Mouse (Mus musculus) lung, adult 2 months (tissue): ENCODE data around the gene Vmn2r4. TPM values are rescaled to one million over a fixed set of nuclear protein-coding genes. Genes with fewer than 3 reads are reported as not detected.
"Not testable (repeated sequence)": the region's sequence is repeated elsewhere in the genome, so short reads cannot be mapped to it uniquely, and the experiment has no call there.

Source experiments
- DNase-seq: peaks from one replicate; pipeline ENCODE4 v3.0.0; 2022
- H3K4me1 ChIP-seq: fragments of 200-500 bp; 2 replicates; pipeline ENCODE4 v1.6.1; 2011; ENCODE audit warnings: low read length; ENCODE audit not compliant: control insufficient read depth, insufficient read depth
- H3K4me3 ChIP-seq: fragments of 200-500 bp; replicated peaks from 2 replicates; pipeline ENCODE3; 2011; ENCODE audit warnings: low read depth, mild to moderate bottlenecking, control low read depth, low read length; ENCODE audit errors: extremely low read depth
- CTCF ChIP-seq: fragments of 200-500 bp; IDR thresholded peaks from 2 replicates; pipeline ENCODE4 v1.5.1; 2011; ENCODE audit warnings: mild to moderate bottlenecking, low read length, control low read depth; ENCODE audit not compliant: insufficient read depth
- POLR2A ChIP-seq: fragments of 200-500 bp; IDR thresholded peaks from 2 replicates; pipeline ENCODE4 v1.6.1; 2011; ENCODE audit warnings: low read depth, mild to moderate bottlenecking, control low read depth, low read length, borderline replicate concordance; ENCODE audit errors: extremely low read depth
- WGBS: fragments of 180-500 bp; shearing (Covaris S2); methylation state at CpG from one replicate; pipeline ENCODE4 v1.1.7; 2018; 5-methylcytosine and 5-hydroxymethylcytosine counted together
- polyA plus RNA-seq: library from polyadenylated mRNA; depleted of rRNA; stranded (reverse); fragments of >200 nt; gene quantifications from 2 replicates; pipeline ENCODE4 v1.2.3, GENCODE M21; 2012; rRNA removed

The Vmn2r4 gene
- polyA plus RNA-seq = not detected in 2 replicates

DNA sequence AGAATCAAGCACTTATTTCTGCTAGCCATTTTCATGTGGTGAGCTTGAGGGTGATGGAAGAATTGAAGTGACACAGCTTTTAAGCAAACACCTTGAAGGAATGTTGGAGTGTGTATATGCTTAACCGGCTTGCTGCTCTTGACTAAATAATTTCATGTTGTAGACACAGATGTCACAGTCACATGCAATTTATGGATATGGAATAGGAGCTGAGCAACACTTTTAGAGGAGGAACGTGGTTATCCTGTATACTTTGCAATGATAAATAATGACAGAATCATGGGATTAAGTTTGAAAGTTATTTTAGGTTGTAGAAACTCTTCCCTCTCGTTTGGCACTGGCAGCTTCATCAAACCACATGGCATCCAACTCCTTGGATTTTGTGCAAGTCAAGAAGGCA, at the start of gene Vmn2r4:
TSS of gene Vmn2r4 (minus strand) at position 101 of the 400 bp plus-strand sequence.
- DNase-seq, H3K4me1 ChIP-seq, H3K4me3 ChIP-seq: not testable (repeated sequence)
- WGBS = 51% methylated on average over 3 of the region's 3 CpGs

DNA sequence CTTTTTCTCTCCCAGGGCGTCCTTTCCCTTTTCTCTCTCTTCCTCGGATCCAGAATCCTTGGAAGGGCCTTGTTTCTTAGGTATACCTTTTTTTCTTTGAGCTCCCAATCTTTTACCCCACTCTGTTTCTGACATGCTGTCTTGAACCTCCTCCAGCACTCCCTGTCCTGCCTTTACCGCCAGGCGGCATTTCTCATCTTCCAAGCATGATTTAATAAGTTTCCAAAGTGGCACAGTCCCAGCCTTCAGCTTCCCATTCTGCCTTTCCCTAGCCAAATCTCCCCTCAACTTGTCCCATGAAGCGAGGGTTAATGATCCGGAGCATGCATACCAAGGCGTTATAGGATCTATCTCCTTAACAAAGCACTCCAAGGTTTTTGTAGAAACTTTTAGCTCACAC, 19.1 kb upstream of the Vmn2r4 start:
- not testable (repeated sequence) for DNase-seq, H3K4me3 ChIP-seq, H3K4me1 ChIP-seq
- WGBS = 82% methylated on average over 7 of the region's 7 CpGs

DNA sequence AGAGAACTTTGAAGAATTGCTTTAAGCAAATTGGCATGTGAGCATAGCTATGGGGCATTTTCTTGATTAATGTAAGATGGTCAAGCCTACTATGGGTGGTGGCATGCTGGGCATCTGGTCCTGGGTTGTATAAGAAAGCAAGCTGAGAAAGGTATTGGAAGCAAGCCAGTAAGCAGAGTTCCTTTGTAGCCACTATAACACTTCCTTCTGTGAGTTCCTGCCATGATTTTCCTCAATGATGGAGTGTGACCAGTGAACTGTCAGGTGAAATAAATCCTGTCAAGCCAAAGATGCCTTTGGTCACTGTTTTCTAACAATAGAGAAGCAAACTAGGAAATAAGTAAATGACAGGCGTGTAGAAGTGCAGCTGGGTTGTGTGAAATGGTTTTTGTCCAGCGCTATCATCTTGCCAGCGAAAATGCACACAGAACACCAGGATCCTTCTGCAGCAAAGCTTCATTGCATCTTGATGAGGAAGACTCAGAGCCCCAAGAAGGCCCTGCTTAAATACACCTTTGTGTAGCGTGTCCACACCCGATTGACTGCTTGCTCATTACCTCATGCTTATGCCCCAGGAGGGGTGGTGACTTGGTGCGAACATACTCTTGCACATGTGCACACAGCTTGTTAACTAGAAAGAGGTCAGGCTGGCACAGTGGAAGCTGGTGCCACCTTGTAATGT, 13.1 kb upstream of the Vmn2r4 start:
- not testable (repeated sequence) for H3K4me1 ChIP-seq, DNase-seq, H3K4me3 ChIP-seq
- WGBS = 92% methylated on average over 6 of the region's 6 CpGs

DNA sequence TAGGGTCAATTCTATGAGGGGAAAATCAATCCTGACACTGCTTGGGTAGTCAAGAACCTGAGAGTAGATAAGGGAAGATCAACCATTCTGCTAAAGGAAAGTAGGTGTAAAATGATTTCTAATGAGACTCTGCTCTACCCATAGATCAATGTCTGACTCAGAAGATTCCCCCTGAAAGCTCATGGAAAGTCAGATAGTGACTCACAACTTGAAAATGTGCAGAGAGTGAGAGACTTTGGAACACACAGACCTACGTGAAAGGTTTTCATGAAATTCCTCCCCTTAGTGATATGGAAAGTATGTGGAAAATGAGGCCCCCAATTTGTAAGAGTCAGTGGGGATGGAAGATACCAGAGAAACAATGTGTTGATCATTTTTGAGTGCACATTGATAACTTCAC, 7.0 kb upstream of the Vmn2r4 start:
- H3K4me3 ChIP-seq, DNase-seq, H3K4me1 ChIP-seq: not testable (repeated sequence)
- 70% methylated on average over 1 of the region's 1 CpGs for WGBS

DNA sequence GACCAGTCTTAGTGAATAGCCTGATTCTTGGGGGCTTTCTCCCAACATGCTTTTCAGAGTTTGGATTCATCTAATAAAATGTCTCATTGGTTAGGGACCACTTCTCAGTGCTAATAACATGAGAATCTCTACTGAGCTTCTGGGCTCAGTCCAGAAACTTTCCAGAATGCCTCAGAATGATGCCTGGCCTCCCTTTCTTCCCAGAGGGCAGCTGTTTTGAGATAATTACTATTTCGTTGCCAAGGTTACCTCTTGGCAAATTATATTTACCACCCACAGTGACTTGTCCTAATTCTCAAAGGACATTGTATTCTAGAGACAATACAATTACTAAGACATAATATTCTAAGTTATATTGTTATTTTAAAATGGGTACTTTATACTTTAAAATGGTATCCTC, 2.3 kb upstream of the Vmn2r4 start:
- not testable (repeated sequence) for H3K4me1 ChIP-seq, H3K4me3 ChIP-seq, DNase-seq
- WGBS = 80% methylated on average over 1 of the region's 1 CpGs

DNA sequence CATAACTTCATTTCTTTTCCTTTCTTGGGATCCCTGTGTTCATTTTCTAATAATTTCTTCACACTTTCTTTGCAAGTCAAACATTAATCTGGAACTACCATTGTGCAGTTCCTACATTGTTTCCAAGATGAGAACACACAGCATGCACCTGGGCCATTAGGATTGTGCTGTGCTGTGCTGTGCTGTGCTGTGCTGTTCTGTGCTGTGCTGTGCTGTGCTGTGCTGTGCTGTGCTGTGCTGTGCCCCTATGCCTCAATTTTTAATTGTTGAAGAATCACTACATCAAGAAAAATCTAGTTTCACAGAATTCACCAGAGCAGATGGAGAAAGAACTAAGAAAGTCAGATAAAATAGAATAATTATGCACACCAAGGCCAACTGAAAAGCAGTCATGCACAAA, 915 bp downstream of the Vmn2r4 start:
- not testable (repeated sequence) for H3K4me3 ChIP-seq, DNase-seq, H3K4me1 ChIP-seq

DNA sequence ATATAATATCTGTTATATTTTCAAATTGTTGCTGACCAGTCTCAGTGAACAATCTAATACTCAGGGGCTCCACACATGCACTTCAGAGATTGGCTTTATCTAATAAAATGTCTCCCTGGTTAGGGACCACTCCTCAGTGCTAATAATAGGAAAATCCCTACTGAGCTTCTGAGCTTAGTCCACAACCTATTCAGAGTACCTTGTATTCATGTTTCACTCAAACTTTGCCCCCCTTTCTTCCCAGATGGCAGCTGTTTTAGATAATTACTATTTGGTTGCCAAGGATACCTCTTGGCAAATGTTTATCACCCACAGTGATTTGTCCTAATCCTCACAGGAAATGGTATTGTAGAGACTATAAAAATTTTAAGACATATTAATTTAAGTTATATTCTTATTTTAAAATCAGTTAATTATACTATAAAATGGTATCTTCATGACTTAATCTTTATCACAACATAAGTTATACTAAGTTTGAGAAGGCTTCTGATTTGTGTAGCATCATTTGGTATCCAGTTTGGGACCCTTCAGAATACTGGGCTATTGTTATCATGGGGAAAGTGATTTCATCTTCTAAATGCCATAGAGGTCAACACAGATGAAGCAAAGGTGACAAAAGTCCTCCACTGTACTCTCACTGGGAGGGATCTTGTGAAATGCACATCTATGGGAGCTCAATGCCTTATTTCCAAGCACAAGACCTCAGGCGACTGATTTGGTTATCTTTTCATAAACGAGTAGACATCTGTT, 55.7 kb downstream of the Vmn2r4 start:
- no peaks in the 10 kb centered on the region for H3K4me1 ChIP-seq
- TF ChIP-seq POLR2A (no peak), CTCF (no peak)
- WGBS = 69% methylated on average over 2 of the region's 2 CpGs

More for the DNA sequence above, 55.7 kb downstream of the Vmn2r4 start:
- no peak overlapping the region for H3K4me3 ChIP-seq
- no peak for DNase-seq

Other genes starting within 250 kb of the Vmn2r4 start
- gene Vmn2r3, start 125.7 kb downstream of the Vmn2r4 start, polyA plus RNA-seq = not detected in 2 replicates
- gene Vmn2r5, start 94.5 kb upstream of the Vmn2r4 start, polyA plus RNA-seq = not detected in 2 replicates
- not detected in 2 replicates for gene Vmn2r6, start 150.5 kb upstream of the Vmn2r4 start, polyA plus RNA-seq